Mouse (Mus musculus): ENCODE measurements at regions not wholly inside any gene's neighbourhood (a gene's known extent, or its start where the extent isn't known, plus 50 kb on each side); places are given as distances from the start of the nearest gene placed in this dataset.
"Not testable (repeated sequence)": the region's sequence is repeated elsewhere in the genome, so short reads cannot be mapped to it uniquely, and the experiment has no call there.

GRCm38 (mm10) chr4:146263038-146263685 is 106.5 kb downstream of the Zfp600 start:
- H3K9ac ChIP-seq; H3K9me3 ChIP-seq (replicated peaks); H3K27me3 ChIP-seq; H3K27ac ChIP-seq; H3K36me3 ChIP-seq; H3K4me1 ChIP-seq: not testable (repeated sequence)
- peak; percentile 93 for ATAC-seq (ENCODE audit: low FRiP score)
- peak overlapping the region; percentile 47 for H3K4me2 ChIP-seq (replicated peaks)
- 5% methylated on average over 49 of the region's 51 CpGs for WGBS
- H3K4me3 ChIP-seq = peak overlapping the region; percentile 28

GRCm38 (mm10) chr4:146263790-146264189 is 107.2 kb downstream of the Zfp600 start:
- not testable (repeated sequence) for H3K9me3 ChIP-seq (replicated peaks); H3K4me2 ChIP-seq (replicated peaks); H3K27ac ChIP-seq; H3K27me3 ChIP-seq; H3K9ac ChIP-seq; ATAC-seq (ENCODE audit: low FRiP score); H3K4me1 ChIP-seq; H3K4me3 ChIP-seq; H3K36me3 ChIP-seq
- 66% methylated on average over 3 of the region's 5 CpGs for WGBS

- H3K9ac ChIP-seq = not testable (repeated sequence)
Observed at GRCm38 (mm10) chr4:146270119-146270747, 113.6 kb downstream of the Zfp600 start.

More at GRCm38 (mm10) chr4:146270119-146270747, 113.6 kb downstream of the Zfp600 start:
- H3K36me3 ChIP-seq; H3K27ac ChIP-seq; H3K4me1 ChIP-seq; H3K4me3 ChIP-seq; ATAC-seq (ENCODE audit: low FRiP score); H3K4me2 ChIP-seq (replicated peaks); H3K27me3 ChIP-seq; H3K9me3 ChIP-seq (replicated peaks): not testable (repeated sequence)
- no CpG with 5 or more reads among the region's 14 CpGs for WGBS

Measured in hindbrain, embryonic 12.5 days (tissue).